ENCODE assay signal across 10 mouse cellular contexts in the genomic region with DNA sequence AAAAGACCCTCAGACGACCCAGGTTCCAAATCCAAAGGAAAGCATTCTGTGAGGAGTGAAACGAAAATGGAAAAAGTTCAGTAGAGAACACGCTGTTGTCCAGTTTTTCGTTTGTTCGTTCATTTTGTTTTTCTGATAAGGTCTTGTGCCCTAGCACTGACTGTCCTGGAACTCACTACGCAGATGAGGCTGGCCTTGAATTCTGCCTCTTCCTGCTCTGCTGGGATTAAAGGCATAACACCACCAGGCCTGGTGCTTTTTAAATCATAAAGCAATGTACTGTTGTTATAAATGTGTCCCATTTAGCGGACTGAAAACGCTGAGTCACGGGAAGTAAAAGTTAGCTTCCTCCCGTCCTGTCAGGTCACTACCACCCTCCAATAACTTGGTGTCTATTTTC. TPM values are rescaled to one million over a fixed set of nuclear protein-coding genes. Genes with fewer than 3 reads are reported as not detected.
DNase-seq lines count a peak whose midpoint lies in the region; ATAC-seq and TF ChIP-seq lines count a peak whose summit lies in the region.
"Had no signal": no experiment of that assay in that cellular context is flagged by ENCODE, and none has a peak within 500 bp of the region (broad histone marks: within the 10 kb centered on the region; RNA-seq: fewer than 3 reads in every experiment).

No protein-coding gene starts in this region.

- H3K4me2 ChIP-seq in lung, embryonic 15.5 days, result peak overlapping the region; percentile 61; the same call in 1 of the 2 replicates
- peak overlapping the region; percentile 74; the same call in 1 of the 2 replicates for H3K4me2 ChIP-seq in hindbrain, embryonic 14.5 days (replicated peaks)

- H3K27me3 ChIP-seq in lung, embryonic 15.5 days, result no peaks in the 10 kb centered on the region
- H3K27me3 ChIP-seq in hindbrain, embryonic 14.5 days (ENCODE audit: control insufficient read depth, insufficient read depth, low read length), result no peaks in the 10 kb centered on the region

- no peaks in the 10 kb centered on the region for H3K36me3 ChIP-seq in lung, embryonic 15.5 days
- no peaks in the 10 kb centered on the region for H3K36me3 ChIP-seq in ES-E14 (ENCODE audit: control insufficient read depth, insufficient read depth, low read length, poor library complexity, severe bottlenecking)
- H3K36me3 ChIP-seq in hindbrain, embryonic 14.5 days (replicated peaks; ENCODE audit: control insufficient read depth, insufficient read depth), result no peaks in the 10 kb centered on the region
- H3K36me3 ChIP-seq: embryonic facial prominence, embryonic 12.5 days had no signal

- DNase-seq in heart, adult 11 months, result peak; percentile 88
- no peak for DNase-seq in heart, postnatal 4 days
- no peak for DNase-seq in lung, postnatal 4 days
- no peak for DNase-seq in ES-E14 (ENCODE audit: low read depth, low spot score)
- DNase-seq in hindbrain, embryonic 14.5 days (ENCODE audit: low spot score), result no peak
- DNase-seq in ovary, postnatal 36 days (ENCODE audit: low spot score), result no peak
- DNase-seq in adrenal gland, postnatal 4 days (ENCODE audit: low spot score in 2 of 2), result no peak

- H3K4me3 ChIP-seq in lung, embryonic 15.5 days, result no peak overlapping the region
- no peak overlapping the region for H3K4me3 ChIP-seq in ES-E14 (ENCODE audit: insufficient read depth in 1 of 2, low read depth in 1 of 2, low read length in 2 of 2, poor library complexity in 1 of 2, severe bottlenecking in 1 of 2)
- H3K4me3 ChIP-seq in hindbrain, embryonic 14.5 days (replicated peaks; ENCODE audit: low read length), result no peak overlapping the region

- peaks cover 8% of the 10 kb centered on the region; the same call in 1 of the 2 replicates for H3K4me1 ChIP-seq in lung, embryonic 15.5 days
- H3K4me1 ChIP-seq in ES-E14 (ENCODE audit: control insufficient read depth in 2 of 2, insufficient read depth in 2 of 2, low read length in 2 of 2, poor library complexity in 1 of 2), result no peaks in the 10 kb centered on the region; a peak in 1 of 4 replicates
- 0 out of 2 replicates have a peak, but pooled peaks cover 3% of the 10 kb centered on the region for H3K4me1 ChIP-seq in hindbrain, embryonic 14.5 days (replicated peaks; ENCODE audit: control insufficient read depth, insufficient read depth, low read length)
- H3K4me1 ChIP-seq: embryonic facial prominence, embryonic 12.5 days; forebrain, embryonic 13.5 days had no signal

- in situ Hi-C loops in ES-E14 (cut with MboI; ENCODE audit: low sequenced_read_pairs in 2 of 2, unreplicated experiment in 2 of 2), result no loop called here

- no peaks in the 10 kb centered on the region for H3K9me3 ChIP-seq in lung, embryonic 15.5 days
- no peaks in the 10 kb centered on the region; the same call in 1 of the 2 replicates for H3K9me3 ChIP-seq in ES-E14 (ENCODE audit: control insufficient read depth, insufficient read depth, low read depth, low read length)
- H3K9me3 ChIP-seq in hindbrain, embryonic 14.5 days (ENCODE audit: control insufficient read depth, low read length), result no peaks in the 10 kb centered on the region
- H3K9me3 ChIP-seq: embryonic facial prominence, embryonic 12.5 days; forebrain, embryonic 13.5 days had no signal

- 71% methylated on average over 10 of the region's 10 CpGs for WGBS in lung, embryonic 15.5 days
- WGBS in hindbrain, embryonic 14.5 days, result 81% methylated on average over 10 of the region's 10 CpGs

- H3K9ac ChIP-seq in lung, embryonic 15.5 days, result no peak overlapping the region
- H3K9ac ChIP-seq in ES-E14 (ENCODE audit: insufficient read depth, low read depth, low read length, poor library complexity, severe bottlenecking), result no peak overlapping the region
- peak overlapping the region; percentile 60 for H3K9ac ChIP-seq in hindbrain, embryonic 14.5 days

- no peak for ATAC-seq in lung, embryonic 15.5 days (ENCODE audit: borderline replicate concordance, extremely low read depth, low FRiP score, low TSS enrichment)
- ATAC-seq in hindbrain, embryonic 14.5 days (ENCODE audit: low FRiP score), result no peak

- H3K27ac ChIP-seq in lung, embryonic 15.5 days, result peak overlapping the region; percentile 51; the same call in 1 of the 2 replicates
- H3K27ac ChIP-seq in ES-E14 (ENCODE audit: insufficient read depth, low read depth, low read length, poor library complexity, severe bottlenecking), result no peak overlapping the region
- no peak overlapping the region; the same call in 1 of the 2 replicates for H3K27ac ChIP-seq in hindbrain, embryonic 14.5 days

TF ChIP-seq in ES-E14, 5 proteins besides CTCF, POLR2A, EP300 and RAD21:
- no peak for TF ChIP-seq CHD2 (IDR thresholded peaks at IDR 0.05; ENCODE audit: low read depth, low read length)
- TF ChIP-seq MAFK (IDR thresholded peaks at IDR 0.05; ENCODE audit: insufficient read depth, low read depth, low read length), result 0 out of 2 replicates have a peak, but pooled peaks have one; percentile 32
- TF ChIP-seq ZNF384 (IDR thresholded peaks at IDR 0.05; ENCODE audit: low read depth, low read length), result no peak
- no peak for TF ChIP-seq ZC3H11A (IDR thresholded peaks at IDR 0.05; ENCODE audit: borderline replicate concordance, low read depth, low read length)
- TF ChIP-seq HCFC1 (IDR thresholded peaks at IDR 0.05; ENCODE audit: borderline replicate concordance, insufficient read depth, low read length), result no peak

RNA-seq across cellular contexts. Expression of a gene that starts 37.7 kb away (rescaled TPM):
- 10 to 100 TPM in 1 of 2 experiments, 1 to 10 TPM in 1; 9.6 to 13.1 TPM for total RNA-seq in heart, postnatal 4 days (2021)
- 36.6 and 40.3 TPM in 2 replicates for polyA plus RNA-seq in lung, embryonic 15.5 days (2015; fragmentation: Nextera tagmentation; extraction: Ambion mirVana)
- total RNA-seq in ES-E14 (2012; rRNA removed), result 15.5 and 16.2 TPM in 2 replicates
- polyA plus RNA-seq in hindbrain, embryonic 14.5 days (2014; fragmentation: Nextera tagmentation; extraction: Ambion mirVana), result 25.2 and 27.0 TPM in 2 replicates
- total RNA-seq in adrenal gland, postnatal 4 days (2021), result 10 to 100 TPM; 23.4 to 25.9 TPM
